Mouse (Mus musculus) hindbrain, postnatal 0 days (tissue): ENCODE results near the gene Tex9. TPM values are rescaled to one million over a fixed set of nuclear protein-coding genes. Genes with fewer than 3 reads are reported as not detected.
A peak's percentile ranks its signal among the peaks of the same experiment; 100 is the strongest.

Source experiments
- ATAC-seq: fragments of 200-750 bp; cut with Nextera tagmentation; 2 replicates; pipeline ENCODE4 v1.8.0; 2017; ENCODE audit warnings: mild to moderate bottlenecking, moderate TSS enrichment, moderate library complexity
- DNase-seq: peaks from one replicate; pipeline ENCODE4 v3.0.0-alpha.2; 2015; ENCODE audit warnings: low spot score
- H3K27ac ChIP-seq: fragments of 300-500 bp; sonication (generic); 2 replicates; pipeline ENCODE4 v1.5.1; 2014; ENCODE audit warnings: mild to moderate bottlenecking
- H3K27me3 ChIP-seq: fragments of 300-500 bp; sonication (generic); 2 replicates; pipeline ENCODE4 v1.6.1; 2014; ENCODE audit warnings: low read length, mixed read lengths; ENCODE audit not compliant: insufficient read depth
- H3K36me3 ChIP-seq: fragments of 300-500 bp; sonication (generic); 2 replicates; pipeline ENCODE4 v1.6.1; 2014; ENCODE audit warnings: low read length, mixed read lengths; ENCODE audit not compliant: insufficient read depth
- H3K4me1 ChIP-seq: fragments of 300-500 bp; sonication (generic); 2 replicates; pipeline ENCODE4 v1.6.1; 2014; ENCODE audit warnings: antibody characterized with exemption, low read length, mixed read lengths; ENCODE audit not compliant: insufficient read depth
- H3K4me2 ChIP-seq: fragments of 300-500 bp; sonication (generic); 2 replicates; pipeline ENCODE4 v1.6.1; 2014; ENCODE audit warnings: low read depth, mild to moderate bottlenecking, low read length, moderate library complexity, mixed read lengths
- H3K4me3 ChIP-seq: fragments of 300-500 bp; sonication (generic); 2 replicates; pipeline ENCODE4 v1.5.1; 2014; ENCODE audit warnings: low read length
- H3K9ac ChIP-seq: fragments of 300-500 bp; sonication (generic); replicated peaks from 2 replicates; pipeline ENCODE4 v1.6.1; 2014; ENCODE audit warnings: mild to moderate bottlenecking, low read length, moderate library complexity, mixed read lengths
- H3K9me3 ChIP-seq: fragments of 300-500 bp; sonication (generic); 2 replicates; pipeline ENCODE4 v1.6.1; 2016; ENCODE audit warnings: low read length, mixed read lengths
- CTCF ChIP-seq: IDR thresholded peaks from 2 replicates; pipeline ENCODE4 v1.5.1; 2016; ENCODE audit warnings: antibody characterized with exemption, control low read depth, low read depth
- WGBS: fragments of 180-500 bp; shearing (Covaris S2); extraction: QIAGEN DNeasy Blood & Tissue Kit; methylation state at CpG from one replicate; pipeline ENCODE4 v1.1.7; 2014; 5-methylcytosine and 5-hydroxymethylcytosine counted together
- polyA plus RNA-seq: library from polyadenylated mRNA; unstranded; fragments of >200 nt; fragmentation: Nextera tagmentation; extraction: Ambion mirVana; gene quantifications from 2 replicates; pipeline ENCODE4 v1.2.1, GENCODE M21; 2015
- total RNA-seq: library from RNA; depleted of rRNA; stranded (reverse); fragments of >200 nt; gene quantifications from 2 replicates; pipeline ENCODE4 v1.2.3, GENCODE M21; 2014

The Tex9 gene
- total and polyA plus RNA-seq, 2 experiments from 2014 or later, result 16.8 to 41.9 TPM

- no peak overlapping the region for H3K27ac ChIP-seq
- ATAC-seq (no peak), DNase-seq (peak; percentile 69)
- peak; percentile 78 for TF ChIP-seq CTCF
- no peaks in the 10 kb centered on the region for H3K27me3 ChIP-seq
- 93% methylated on average over 2 of the region's 2 CpGs for WGBS
- no peaks in the 10 kb centered on the region for H3K36me3 ChIP-seq
- H3K4me3 ChIP-seq, result no peak overlapping the region
- no peaks in the 10 kb centered on the region for H3K4me1 ChIP-seq
- no peak overlapping the region for H3K4me2 ChIP-seq
- no peak overlapping the region for H3K9ac ChIP-seq
- no peaks in the 10 kb centered on the region for H3K9me3 ChIP-seq
Measured at GRCm38 (mm10) chr9:72411746-72412145, 80.3 kb downstream of the Tex9 start.

GRCm38 (mm10) chr9:72409381-72410225 is 82.4 kb downstream of the Tex9 start:
- no peak for DNase-seq
- TF ChIP-seq CTCF, result no peak
- peak; percentile 52; the same call in 1 of the 2 replicates for ATAC-seq
- H3K4me3 ChIP-seq, result no peak overlapping the region
- H3K4me1 ChIP-seq, result no peaks in the 10 kb centered on the region
- H3K36me3 ChIP-seq, result no peaks in the 10 kb centered on the region
- no peak overlapping the region for H3K4me2 ChIP-seq
- 44% methylated on average over 15 of the region's 15 CpGs for WGBS
- no peak overlapping the region for H3K9ac ChIP-seq
- H3K9me3 ChIP-seq, result no peaks in the 10 kb centered on the region
- no peaks in the 10 kb centered on the region for H3K27me3 ChIP-seq
- H3K27ac ChIP-seq, result no peak overlapping the region

GRCm38 (mm10) chr9:72408131-72408586 is 83.9 kb downstream of the Tex9 start:
- Histone ChIP-seq H3K9ac (no peak overlapping the region), H3K36me3 (no peaks in the 10 kb centered on the region), H3K27me3 (no peaks in the 10 kb centered on the region), H3K9me3 (no peaks in the 10 kb centered on the region), H3K4me3 (peak overlapping the region; percentile 22), H3K27ac (no peak overlapping the region), H3K4me2 (peak overlapping the region; percentile 50), H3K4me1 (no peaks in the 10 kb centered on the region)
- ATAC-seq (peak; percentile 84), DNase-seq (peak; percentile 93)
- WGBS, result 9% methylated on average over 12 of the region's 12 CpGs
- peak; percentile 96 for TF ChIP-seq CTCF

- H3K4me3 ChIP-seq, result no peak overlapping the region
- no peak overlapping the region for H3K4me2 ChIP-seq
- no peak overlapping the region for H3K27ac ChIP-seq
- H3K27me3 ChIP-seq, result no peaks in the 10 kb centered on the region
- no peak for DNase-seq
- H3K9me3 ChIP-seq, result no peaks in the 10 kb centered on the region
- TF ChIP-seq CTCF, result no peak
- H3K4me1 ChIP-seq, result no peaks in the 10 kb centered on the region
- no peak for ATAC-seq
- no peak overlapping the region for H3K9ac ChIP-seq
- no peaks in the 10 kb centered on the region for H3K36me3 ChIP-seq
- 90% methylated on average over 9 of the region's 9 CpGs for WGBS
Measured at GRCm38 (mm10) chr9:72405882-72406638, 86.0 kb downstream of the Tex9 start.

- ATAC-seq (no peak), DNase-seq (no peak)
- TF ChIP-seq CTCF, result no peak
- Histone ChIP-seq H3K36me3 (no peaks in the 10 kb centered on the region), H3K27ac (no peak overlapping the region), H3K4me3 (no peak overlapping the region), H3K4me2 (no peak overlapping the region), H3K9ac (no peak overlapping the region), H3K9me3 (no peaks in the 10 kb centered on the region), H3K27me3 (no peaks in the 10 kb centered on the region), H3K4me1 (no peaks in the 10 kb centered on the region)
- WGBS, result 79% methylated on average over 3 of the region's 3 CpGs
Measured at GRCm38 (mm10) chr9:72404934-72405333, 87.1 kb downstream of the Tex9 start.

GRCm38 (mm10) chr9:72404446-72404845 is 87.6 kb downstream of the Tex9 start:
- no peaks in the 10 kb centered on the region for H3K4me1 ChIP-seq
- no peaks in the 10 kb centered on the region for H3K9me3 ChIP-seq
- 91% methylated on average over 8 of the region's 8 CpGs for WGBS
- no peaks in the 10 kb centered on the region for H3K36me3 ChIP-seq
- no peak for TF ChIP-seq CTCF
- H3K9ac ChIP-seq, result no peak overlapping the region
- DNase-seq, result no peak
- H3K4me2 ChIP-seq, result no peak overlapping the region
- no peaks in the 10 kb centered on the region; the same call in 1 of the 2 replicates for H3K27me3 ChIP-seq
- no peak overlapping the region for H3K27ac ChIP-seq
- H3K4me3 ChIP-seq, result no peak overlapping the region
- ATAC-seq, result no peak
